Mouse (Mus musculus) spleen, postnatal 4 days (tissue): ENCODE data around the gene Psmb2.

Experiments used
- DNase-seq, 2 experiments: peaks; one replicate each; pipeline ENCODE4 v3.0.0; 2022; ENCODE audit warnings: low spot score in 2 of 2

Psmb2 gene

GRCm38 (mm10) chr4:126732111-126732510, 54.7 kb downstream of the Psmb2 start:
- DNase-seq = no peak

GRCm38 (mm10) chr4:126732531-126733380, 55.3 kb downstream of the Psmb2 start:
- no peak for DNase-seq

- DNase-seq = no peak
These were observed 56.7 kb downstream of the Psmb2 start for GRCm38 (mm10) chr4:126734001-126734603.

DNA sequence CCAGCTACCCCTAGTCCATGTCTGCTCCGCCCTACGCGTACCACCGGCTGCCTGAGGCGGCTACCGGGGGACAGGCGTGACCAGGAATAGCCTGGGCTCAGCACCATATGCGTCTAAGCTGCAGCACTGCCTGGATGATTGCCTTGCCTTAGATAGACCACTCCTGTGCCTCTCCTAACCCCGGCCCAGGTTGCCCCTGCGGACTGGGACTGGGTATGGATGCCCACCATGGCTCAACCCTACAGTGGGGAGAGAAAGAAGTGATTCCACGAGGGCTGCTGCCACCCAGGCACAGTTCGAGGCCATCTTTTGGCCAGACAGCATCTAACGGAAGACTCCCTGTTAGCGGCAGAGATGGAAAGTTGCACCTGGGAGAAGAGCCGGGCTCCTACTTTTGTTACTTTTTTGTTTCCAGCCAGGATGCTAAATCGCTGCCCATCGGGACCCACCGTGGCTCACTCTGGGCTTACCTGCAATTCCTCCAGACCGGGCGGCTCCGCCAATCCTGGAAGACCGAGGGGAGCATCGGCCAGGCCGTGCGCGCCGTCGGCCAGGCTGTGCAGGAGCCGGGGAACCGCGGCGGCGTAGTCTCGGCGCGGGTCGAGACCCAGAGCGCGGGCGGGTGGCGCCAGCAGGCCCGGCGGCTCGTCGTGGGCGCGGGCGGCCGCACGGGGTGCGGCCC, 57.4 kb downstream of the Psmb2 start:
- no peak for DNase-seq

- DNase-seq = no peak
These were observed 58.1 kb downstream of the Psmb2 start for GRCm38 (mm10) chr4:126735382-126736000.

GRCm38 (mm10) chr4:126736001-126736414, 58.6 kb downstream of the Psmb2 start, which contains the start of gene Tfap2e:
Gene Tfap2e, minus strand, starts transcription at chr4:126736240.
- no peak for DNase-seq

- DNase-seq = no peak
These were observed 62.7 kb downstream of the Psmb2 start for GRCm38 (mm10) chr4:126739966-126740676.

- DNase-seq = peak; percentile 73 to 86
These were observed 64.0 kb downstream of the Psmb2 start for GRCm38 (mm10) chr4:126741448-126741847.

GRCm38 (mm10) chr4:126742976-126743375, 65.5 kb downstream of the Psmb2 start:
- no peak for DNase-seq

GRCm38 (mm10) chr4:126743713-126744112, 66.3 kb downstream of the Psmb2 start:
- DNase-seq = no peak

GRCm38 (mm10) chr4:126744831-126745230, 67.4 kb downstream of the Psmb2 start:
- DNase-seq = no peak

DNA sequence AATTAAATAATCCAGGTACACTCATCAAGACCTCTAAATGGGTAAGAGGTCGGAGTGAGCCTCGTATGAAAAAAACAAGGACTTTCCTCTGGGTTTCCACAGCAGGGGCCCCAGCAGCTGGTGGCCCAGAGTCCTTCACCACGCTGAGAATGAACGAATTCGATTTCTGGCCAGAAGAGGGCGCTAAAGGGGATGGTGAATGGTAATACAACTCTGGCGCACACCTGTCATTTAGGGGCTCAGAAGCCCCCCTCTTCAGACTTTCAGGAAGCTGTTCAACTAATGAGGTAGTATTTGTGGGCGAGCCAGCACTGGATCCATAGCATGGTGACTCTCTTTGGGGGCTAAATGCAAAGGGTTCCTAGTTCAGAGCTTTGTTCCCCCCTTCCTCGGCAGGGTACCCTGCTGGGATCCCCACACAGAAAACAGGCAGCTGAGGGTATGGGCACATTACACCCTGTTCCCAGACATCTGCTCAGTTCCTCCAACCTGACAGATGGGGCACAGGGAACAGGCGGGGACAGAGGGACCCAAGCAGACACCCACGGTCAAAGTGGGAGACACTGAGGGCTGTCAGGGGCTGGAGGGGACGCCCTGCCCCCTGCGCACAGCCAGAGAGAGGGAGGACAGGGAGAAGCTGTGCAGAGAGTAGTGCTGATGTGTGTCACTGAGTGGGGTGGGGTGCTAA, 68.2 kb downstream of the Psmb2 start:
- peak; percentile 55 to 85 for DNase-seq

GRCm38 (mm10) chr4:126746194-126746840, 68.9 kb downstream of the Psmb2 start:
- DNase-seq = no peak

DNA sequence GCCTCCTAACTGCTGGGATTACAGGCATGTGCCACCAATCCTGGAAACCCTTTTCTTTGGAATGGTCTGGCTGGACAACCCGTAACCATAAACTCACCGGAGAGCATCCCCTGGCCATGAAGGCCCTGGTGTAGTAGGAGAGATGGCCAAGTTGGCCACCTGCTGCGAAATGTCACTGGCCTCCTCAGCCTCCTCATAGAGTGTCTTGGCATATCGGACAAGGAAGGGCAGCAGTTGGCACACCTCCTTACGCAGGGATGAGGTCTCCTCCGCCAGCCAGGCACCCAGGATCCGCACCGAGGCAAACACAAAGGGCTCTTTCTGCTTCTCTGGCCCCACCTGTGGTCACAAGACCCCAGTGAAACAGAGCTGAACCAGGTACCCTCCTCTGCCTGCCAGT, 71.0 kb downstream of the Psmb2 start:
- no peak for DNase-seq

DNA sequence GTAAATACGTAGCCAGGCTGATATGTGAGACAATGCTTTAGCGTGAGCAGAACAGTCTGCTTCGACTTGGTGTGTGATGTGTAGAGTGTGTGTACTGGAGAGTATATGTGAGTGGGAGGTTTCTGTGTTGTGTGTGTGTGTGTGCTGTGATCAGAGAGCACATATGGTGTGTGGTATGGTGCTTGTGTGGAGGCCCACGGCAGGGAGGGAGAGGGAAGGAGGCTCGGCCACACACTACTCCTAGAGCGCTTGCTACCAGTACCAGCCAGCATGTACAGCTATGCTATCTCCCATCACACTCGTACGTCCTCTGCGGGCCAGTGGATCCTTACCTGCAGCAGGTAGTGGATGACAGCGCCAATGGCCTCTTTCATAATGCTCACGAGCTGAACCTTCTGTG, 72.1 kb downstream of the Psmb2 start:
- DNase-seq = no peak

DNA sequence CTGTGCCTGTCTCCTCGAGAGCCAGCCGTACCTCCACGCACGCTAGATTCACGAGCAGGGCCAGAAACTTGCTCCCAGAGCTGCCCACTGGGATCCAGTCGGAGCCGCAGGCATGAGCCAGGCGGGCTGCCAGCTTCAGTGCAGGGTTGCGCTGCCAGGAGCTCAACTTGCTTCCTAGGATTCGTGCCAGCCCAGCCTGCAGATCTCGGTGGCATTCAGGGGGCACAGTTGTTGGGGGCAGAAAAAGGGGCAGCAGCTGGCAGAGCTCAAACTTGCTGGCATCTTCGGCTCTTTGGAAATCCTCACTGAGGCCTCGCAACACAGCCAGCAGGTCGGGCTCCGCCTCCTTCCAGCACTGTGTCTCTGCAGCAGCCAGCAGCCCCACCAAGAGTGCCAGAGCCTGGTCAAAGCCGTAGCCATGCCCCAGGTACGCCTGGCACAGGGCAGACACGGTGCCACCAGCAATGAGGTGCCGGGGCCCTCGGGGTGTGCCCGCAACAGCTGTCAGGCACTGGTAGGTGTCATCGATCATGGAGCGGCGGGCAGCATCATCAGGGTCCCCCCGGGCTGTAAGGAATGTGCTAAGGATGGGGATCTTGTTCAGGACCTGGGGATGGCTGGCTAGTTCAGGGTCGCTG, 72.7 kb downstream of the Psmb2 start:
- no peak for DNase-seq

DNA sequence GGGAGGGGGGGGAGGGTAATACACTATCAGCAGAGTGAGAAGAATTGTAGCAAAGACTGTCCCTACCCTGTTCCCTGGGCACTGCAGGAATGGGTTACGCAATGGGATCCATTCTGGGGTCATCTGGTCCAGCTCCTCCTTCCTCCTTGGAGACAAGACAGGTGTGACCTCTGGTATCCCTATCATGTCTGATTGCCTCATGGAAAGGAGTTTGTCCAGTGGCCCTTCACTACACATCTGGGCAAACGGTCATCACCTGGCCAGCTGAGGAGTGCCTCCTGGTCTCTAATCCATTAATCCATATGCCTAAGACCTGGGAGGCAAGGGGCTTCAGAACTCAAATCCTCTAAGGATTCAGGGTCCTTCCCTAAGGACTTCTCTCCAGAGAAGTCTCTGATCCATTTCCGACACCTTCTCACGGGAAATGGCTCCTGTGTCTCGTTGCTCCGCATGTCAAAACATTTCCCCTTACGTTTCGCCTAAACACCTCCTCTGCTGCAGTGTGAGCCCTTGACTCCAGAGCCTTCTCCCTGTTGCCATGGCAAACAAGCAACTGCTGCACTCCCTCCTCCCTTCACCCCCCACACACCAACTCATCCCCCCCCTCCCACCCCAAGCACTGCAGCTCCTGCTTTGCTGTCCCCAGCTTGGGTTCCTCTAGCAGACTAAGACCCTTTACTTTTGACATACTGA, 73.6 kb downstream of the Psmb2 start:
- DNase-seq = no peak

GRCm38 (mm10) chr4:126751556-126752023, 74.2 kb downstream of the Psmb2 start:
- no peak for DNase-seq

GRCm38 (mm10) chr4:126752024-126752607, 74.7 kb downstream of the Psmb2 start:
- no peak for DNase-seq
